28 mouse cellular contexts compared by ENCODE assay signal in genomic region chrX:138919030-138919429, GRCm38 (mm10). TPM values are rescaled to one million over a fixed set of nuclear protein-coding genes. Genes with fewer than 3 reads are reported as not detected.
A peak's percentile ranks its signal among the peaks of the same experiment; 100 is the strongest.
DNase-seq lines count a peak whose midpoint lies in the region; ATAC-seq and TF ChIP-seq lines count a peak whose summit lies in the region.
"Had no signal": no experiment of that assay in that cellular context is flagged by ENCODE, and none has a peak within 500 bp of the region (broad histone marks: within the 10 kb centered on the region; RNA-seq: fewer than 3 reads in every experiment).

No protein-coding gene starts in this region.

- H3K9me3 ChIP-seq in midbrain, postnatal 0 days (ENCODE audit: low read length), result no peaks in the 10 kb centered on the region
- H3K9me3 ChIP-seq in midbrain, embryonic 16.5 days (replicated peaks; ENCODE audit: control insufficient read depth, low read length, poor library complexity, severe bottlenecking), result no peaks in the 10 kb centered on the region
- H3K9me3 ChIP-seq: embryonic facial prominence, embryonic 10.5 days; hindbrain, embryonic 15.5 days; kidney, embryonic 15.5 days; limb, embryonic 10.5 days; midbrain, embryonic 12.5 days; neural tube, embryonic 12.5 days had no signal

- DNase-seq in heart, postnatal 4 days, result peak; percentile 7
- DNase-seq in heart, postnatal 14 days, result no peak
- DNase-seq in midbrain, postnatal 0 days (ENCODE audit: low spot score), result no peak
- DNase-seq in ZHBTc4 (ENCODE audit: low read depth, low spot score), result peak; percentile 20
- peak; percentile 31 for DNase-seq in yolk sac, embryonic 10.5 days (ENCODE audit: low spot score)
- no peak for DNase-seq in layer of hippocampus, adult 18-20 months (ENCODE audit: low spot score in 2 of 2)
- DNase-seq: adrenal gland, adult 2 months; cerebellum, adult 2 months; cerebellum, postnatal 25 days; forebrain, postnatal 0 days; gastrocnemius, postnatal 10 days; heart, postnatal 36 days; liver; lung, postnatal 10 days; thymus, postnatal 14 days had no signal

- TF ChIP-seq CTCF in midbrain, postnatal 0 days (IDR thresholded peaks at IDR 0.05), result peak; percentile 17; the same call in 1 of the 2 replicates

- H3K27me3 ChIP-seq in midbrain, postnatal 0 days (ENCODE audit: insufficient read depth, low read length), result peaks cover 7% of the 10 kb centered on the region; the same call in 1 of the 2 replicates
- peaks cover 3% of the 10 kb centered on the region for H3K27me3 ChIP-seq in midbrain, embryonic 16.5 days (ENCODE audit: control insufficient read depth, insufficient read depth, low read depth, low read length)

- H3K4me3 ChIP-seq in midbrain, postnatal 0 days (ENCODE audit: low read depth, low read length), result no peak overlapping the region
- H3K4me3 ChIP-seq in midbrain, embryonic 16.5 days (ENCODE audit: low read depth, low read length), result no peak overlapping the region
- H3K4me3 ChIP-seq: embryonic facial prominence, embryonic 10.5 days; hindbrain, embryonic 15.5 days; kidney, embryonic 15.5 days; limb, embryonic 10.5 days; midbrain, embryonic 12.5 days; neural tube, embryonic 12.5 days had no signal

- WGBS in midbrain, postnatal 0 days, result 63% methylated on average over 7 of the region's 7 CpGs
- WGBS in midbrain, embryonic 16.5 days, result 57% methylated on average over 7 of the region's 7 CpGs

- intact Hi-C loops in heart, postnatal 14 days (cut with DNase I), result no loop called here

- H3K36me3 ChIP-seq in midbrain, postnatal 0 days (ENCODE audit: insufficient read depth, low read length), result no peaks in the 10 kb centered on the region
- no peaks in the 10 kb centered on the region for H3K36me3 ChIP-seq in midbrain, embryonic 16.5 days (ENCODE audit: control insufficient read depth, insufficient read depth, low read length)
- H3K36me3 ChIP-seq: embryonic facial prominence, embryonic 10.5 days; hindbrain, embryonic 15.5 days; kidney, embryonic 15.5 days; limb, embryonic 10.5 days; midbrain, embryonic 12.5 days; neural tube, embryonic 12.5 days had no signal

- H3K27ac ChIP-seq in midbrain, postnatal 0 days (ENCODE audit: low read depth, low read length), result no peak overlapping the region
- H3K27ac ChIP-seq in midbrain, embryonic 16.5 days (ENCODE audit: low read length), result no peak overlapping the region
- H3K27ac ChIP-seq: embryonic facial prominence, embryonic 10.5 days; hindbrain, embryonic 15.5 days; kidney, embryonic 15.5 days; limb, embryonic 10.5 days; midbrain, embryonic 12.5 days; neural tube, embryonic 12.5 days had no signal

- H3K9ac ChIP-seq in midbrain, postnatal 0 days (replicated peaks; ENCODE audit: low read length, poor library complexity, severe bottlenecking), result no peak overlapping the region
- no peak overlapping the region for H3K9ac ChIP-seq in midbrain, embryonic 16.5 days (ENCODE audit: low read depth, low read length)
- H3K9ac ChIP-seq: forebrain, postnatal 0 days; hindbrain, embryonic 15.5 days; kidney, embryonic 15.5 days; midbrain, embryonic 12.5 days; neural tube, embryonic 12.5 days had no signal

- no peaks in the 10 kb centered on the region for H3K4me1 ChIP-seq in midbrain, postnatal 0 days (ENCODE audit: insufficient read depth, low read length)
- H3K4me1 ChIP-seq in midbrain, embryonic 16.5 days (ENCODE audit: control insufficient read depth, insufficient read depth, low read length), result peaks cover 4% of the 10 kb centered on the region; the same call in 1 of the 2 replicates
- H3K4me1 ChIP-seq: embryonic facial prominence, embryonic 10.5 days; hindbrain, embryonic 15.5 days; kidney, embryonic 15.5 days; limb, embryonic 10.5 days; midbrain, embryonic 12.5 days; neural tube, embryonic 12.5 days had no signal

- H3K4me2 ChIP-seq in midbrain, postnatal 0 days (ENCODE audit: low read depth, low read length, poor library complexity, severe bottlenecking), result no peak overlapping the region
- H3K4me2 ChIP-seq in midbrain, embryonic 16.5 days (ENCODE audit: low read length), result no peak overlapping the region
- H3K4me2 ChIP-seq: heart, embryonic 11.5 days; hindbrain, embryonic 15.5 days; kidney, embryonic 15.5 days; midbrain, embryonic 12.5 days; neural tube, embryonic 12.5 days had no signal

- no peak for ATAC-seq in midbrain, postnatal 0 days (ENCODE audit: low FRiP score)
- ATAC-seq in midbrain, embryonic 16.5 days, result no peak
- no peak for ATAC-seq in frontal cortex, adult (ENCODE audit: low TSS enrichment)
- ATAC-seq: forebrain, postnatal 0 days; intestine, embryonic 16.5 days had no signal

RNA-seq across cellular contexts. Expression of gene Nrk, which starts 4.8 kb away (rescaled TPM):
- 10 to 100 TPM; 44.2 to 44.8 TPM for total RNA-seq in heart, postnatal 4 days (2021)
- total RNA-seq in heart, postnatal 14 days (2021), result 1 to 10 TPM; 8.0 to 9.0 TPM
- 0.49 and 0.90 TPM in 2 replicates for total RNA-seq in midbrain, postnatal 0 days (2014; rRNA removed)
- 0.25 and 0.26 TPM in 2 replicates for polyA plus RNA-seq in midbrain, postnatal 0 days (2015; fragmentation: Nextera tagmentation; extraction: Ambion mirVana)
- polyA plus RNA-seq in midbrain, embryonic 16.5 days (2015; fragmentation: Nextera tagmentation; extraction: Ambion mirVana), result 0.68 and 0.93 TPM in 2 replicates
- under 1 TPM in 1 of 2 experiments, not detected in 1; 0.27 TPM for total RNA-seq in layer of hippocampus, adult 18-20 months (2021)
- total RNA-seq: granulocyte monocyte progenitor cell, adult 5-6 weeks; megakaryocyte, adult 5-6 weeks had no signal
- polyA plus RNA-seq: spleen, adult 2 months had no signal

Comparison
In these comparisons a context has a peak if more than half of its experiments do, and no peak if none do; other contexts are left out.
1. DNase-seq: peak in heart, postnatal 4 days (single experiment), ZHBTc4 (single experiment) and yolk sac, embryonic 10.5 days (single experiment); none in heart, postnatal 14 days (0 of 2), midbrain, postnatal 0 days (single experiment) and layer of hippocampus, adult 18-20 months (0 of 2).
2. RNA of gene Nrk, which starts 4.8 kb away (total RNA-seq): 44.2 to 44.8 TPM in heart, postnatal 4 days; 8.0 to 9.0 TPM in heart, postnatal 14 days, 0.49 to 0.90 TPM in midbrain, postnatal 0 days and 0.27 TPM in layer of hippocampus, adult 18-20 months; every median in the first group is over 4 times any median in the second.